9 mouse cellular contexts compared by ENCODE assay signal in the genomic region with DNA sequence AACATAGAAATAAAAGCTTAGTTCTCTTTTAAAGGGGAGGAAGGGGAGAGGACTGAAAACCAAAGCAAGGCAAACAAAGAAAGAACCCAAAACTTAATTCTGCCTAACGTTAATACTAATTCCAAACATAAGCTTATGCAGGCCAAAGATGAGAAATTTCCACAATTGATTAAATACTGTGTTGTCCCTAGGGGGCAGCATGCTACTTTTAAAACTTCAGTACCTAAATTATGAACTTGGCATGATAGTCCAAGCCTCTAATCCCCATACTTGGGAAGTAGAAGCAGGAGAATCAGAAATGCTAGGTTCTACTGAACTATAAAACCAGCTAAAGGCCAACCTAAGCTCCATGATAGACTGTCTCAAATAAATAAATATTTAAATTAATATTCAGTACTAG. TPM values are rescaled to one million over a fixed set of nuclear protein-coding genes. Genes with fewer than 3 reads are reported as not detected.
DNase-seq lines count a peak whose midpoint lies in the region; ATAC-seq and TF ChIP-seq lines count a peak whose summit lies in the region.
"Had no signal": no experiment of that assay in that cellular context is flagged by ENCODE, and none has a peak within 500 bp of the region (broad histone marks: within the 10 kb centered on the region; RNA-seq: fewer than 3 reads in every experiment).

No protein-coding gene starts in this region.

- H3K9ac ChIP-seq in kidney, postnatal 0 days (ENCODE audit: low read depth, low read length): no peak overlapping the region
- H3K9ac ChIP-seq: embryonic facial prominence, embryonic 12.5 days had no signal

- H3K4me1 ChIP-seq in kidney, postnatal 0 days (replicated peaks; ENCODE audit: insufficient read depth, low read length): no peaks in the 10 kb centered on the region
- H3K4me1 ChIP-seq: embryonic facial prominence, embryonic 12.5 days had no signal

- no peak for ATAC-seq in cerebellum, adult (ENCODE audit: insufficient number of reproducible peaks, low FRiP score, low TSS enrichment)
- ATAC-seq in kidney, postnatal 0 days (replicated peaks; ENCODE audit: low FRiP score, low read depth): no peak
- ATAC-seq in CD4-positive, CD25-positive, alpha-beta regulatory T cell, adult 4 months: peak; percentile 85

- 65% methylated on average over 1 of the region's 1 CpGs for WGBS in kidney, postnatal 0 days

- peak; percentile 70 for TF ChIP-seq CTCF in kidney, postnatal 0 days (IDR thresholded peaks at IDR 0.05; ENCODE audit: low read depth)

- no peaks in the 10 kb centered on the region for H3K36me3 ChIP-seq in kidney, postnatal 0 days (ENCODE audit: insufficient read depth, low read length)
- H3K36me3 ChIP-seq: embryonic facial prominence, embryonic 12.5 days had no signal

- H3K27ac ChIP-seq in kidney, postnatal 0 days: no peak overlapping the region
- H3K27ac ChIP-seq: embryonic facial prominence, embryonic 12.5 days had no signal

- no peaks in the 10 kb centered on the region for H3K9me3 ChIP-seq in kidney, postnatal 0 days (replicated peaks; ENCODE audit: low read length)
- H3K9me3 ChIP-seq: embryonic facial prominence, embryonic 12.5 days had no signal

- no peak overlapping the region for H3K4me3 ChIP-seq in kidney, postnatal 0 days (replicated peaks; ENCODE audit: low read depth, low read length)
- H3K4me3 ChIP-seq: embryonic facial prominence, embryonic 12.5 days had no signal

- H3K4me2 ChIP-seq in kidney, postnatal 0 days (ENCODE audit: low read length): no peak overlapping the region
- H3K4me2 ChIP-seq: embryonic facial prominence, embryonic 12.5 days had no signal

- DNase-seq in cerebellum, adult 18-20 months: peak; percentile 28 to 39
- DNase-seq in kidney, postnatal 0 days (ENCODE audit: low spot score): peak; percentile 75
- no peak for DNase-seq in kidney, adult 11 months
- DNase-seq in induced T-regulatory cell, adult 2 months (ENCODE audit: low read depth): peak; percentile 62
- no peak for DNase-seq in spleen, adult 12 weeks (ENCODE audit: low spot score)
- no peak for DNase-seq in testis, postnatal 10 days (ENCODE audit: low spot score)

- H3K27me3 ChIP-seq in kidney, postnatal 0 days (ENCODE audit: insufficient read depth, low read length): no peaks in the 10 kb centered on the region
- H3K27me3 ChIP-seq: embryonic facial prominence, embryonic 12.5 days had no signal

RNA-seq across cellular contexts. Expression of a gene that starts 18.7 kb away (rescaled TPM):
- 5.3 and 5.9 TPM in 2 replicates for polyA plus RNA-seq in kidney, postnatal 0 days (2015; fragmentation: Nextera tagmentation; extraction: Ambion mirVana)
- 1 to 10 TPM; 5.6 to 8.9 TPM for polyA plus RNA-seq in CD4-positive, CD25-positive, alpha-beta regulatory T cell, adult 4 months (2017; shearing (Covaris generic))

Comparison
In these comparisons a context has a peak if more than half of its experiments do, and no peak if none do; other contexts are left out.
1. DNase-seq: peak in cerebellum, adult 18-20 months (2 of 2), kidney, postnatal 0 days (single experiment) and induced T-regulatory cell, adult 2 months (single experiment); none in kidney, adult 11 months (single experiment), spleen, adult 12 weeks (single experiment) and testis, postnatal 10 days (single experiment).